Mouse (Mus musculus) brain, embryonic 18.5 days (tissue): ENCODE results near the gene Wasl.

Experiments
- DNase-seq: peaks from one replicate; pipeline ENCODE4 v3.0.0-alpha.2; 2012; ENCODE audit warnings: low read depth, low spot score

The Wasl gene

GRCm38 (mm10) chr6:24664867-24665458 lies at the start of gene Wasl:
Gene Wasl, minus strand, starts transcription at chr6:24665009.
- peak; percentile 96 for DNase-seq

GRCm38 (mm10) chr6:24707499-24707898 lies 42.7 kb upstream of the Wasl start:
- no peak for DNase-seq

GRCm38 (mm10) chr6:24707090-24707489 lies 42.3 kb upstream of the Wasl start:
- DNase-seq, result no peak

GRCm38 (mm10) chr6:24697216-24697615 lies 32.4 kb upstream of the Wasl start:
- DNase-seq, result no peak

- DNase-seq, result no peak
Measured at GRCm38 (mm10) chr6:24696117-24696516, 31.3 kb upstream of the Wasl start.

- DNase-seq, result no peak
Measured at GRCm38 (mm10) chr6:24694455-24695410, 29.9 kb upstream of the Wasl start.

- DNase-seq, result no peak
Measured at GRCm38 (mm10) chr6:24687871-24688270, 23.1 kb upstream of the Wasl start.

- DNase-seq, result no peak
Measured at GRCm38 (mm10) chr6:24683113-24683512, 18.3 kb upstream of the Wasl start.

- DNase-seq, result no peak
Measured at GRCm38 (mm10) chr6:24667829-24668228, 3.0 kb upstream of the Wasl start.

GRCm38 (mm10) chr6:24666248-24666647 lies 1.4 kb upstream of the Wasl start:
- DNase-seq, result no peak

GRCm38 (mm10) chr6:24664133-24664866 lies 509 bp downstream of the Wasl start:
- no peak for DNase-seq

- DNase-seq, result no peak
Measured at GRCm38 (mm10) chr6:24663196-24664132, 1.3 kb downstream of the Wasl start.

- DNase-seq, result no peak
Measured at GRCm38 (mm10) chr6:24662483-24662882, 2.3 kb downstream of the Wasl start.

GRCm38 (mm10) chr6:24661879-24662278 lies 2.9 kb downstream of the Wasl start:
- no peak for DNase-seq

- no peak for DNase-seq
Measured at GRCm38 (mm10) chr6:24657647-24658387, 7.0 kb downstream of the Wasl start.

- no peak for DNase-seq
Measured at GRCm38 (mm10) chr6:24656094-24656493, 8.7 kb downstream of the Wasl start.

- DNase-seq, result no peak
Measured at GRCm38 (mm10) chr6:24651538-24651937, 13.3 kb downstream of the Wasl start.

- no peak for DNase-seq
Measured at GRCm38 (mm10) chr6:24650719-24651118, 14.1 kb downstream of the Wasl start.

- DNase-seq, result no peak
Measured at GRCm38 (mm10) chr6:24648403-24648802, 16.4 kb downstream of the Wasl start.

GRCm38 (mm10) chr6:24647103-24647691 lies 17.6 kb downstream of the Wasl start:
- DNase-seq, result no peak
